Mouse (Mus musculus) limb, embryonic 12.5 days (tissue): ENCODE results near the gene Tbc1d23. TPM values are rescaled to one million over a fixed set of nuclear protein-coding genes. Genes with fewer than 3 reads are reported as not detected.
"Not testable (repeated sequence)": the region's sequence is repeated elsewhere in the genome, so short reads cannot be mapped to it uniquely, and the experiment has no call there.

Experiments used
- ATAC-seq: fragments of 200-750 bp; cut with Nextera tagmentation; 2 replicates; pipeline ENCODE4 v1.8.0; 2017; ENCODE audit warnings: low read depth, moderate TSS enrichment; ENCODE audit not compliant: insufficient number of reproducible peaks, insufficient read depth, low FRiP score, low TSS enrichment
- H3K27ac ChIP-seq: fragments of 300-500 bp; sonication (generic); 2 replicates; pipeline ENCODE4 v1.5.1; 2016; ENCODE audit warnings: mild to moderate bottlenecking, moderate library complexity
- H3K27me3 ChIP-seq: fragments of 300-500 bp; sonication (generic); 2 replicates; pipeline ENCODE4 v1.6.1; 2016; ENCODE audit warnings: mild to moderate bottlenecking, moderate library complexity
- H3K36me3 ChIP-seq: fragments of 300-500 bp; sonication (generic); 2 replicates; pipeline ENCODE4 v1.6.1; 2016; ENCODE audit warnings: mild to moderate bottlenecking, moderate library complexity
- H3K4me1 ChIP-seq: fragments of 300-500 bp; sonication (generic); replicated peaks from 2 replicates; pipeline ENCODE4 v1.6.1; 2016
- H3K4me2 ChIP-seq: fragments of 300-500 bp; sonication (generic); 2 replicates; pipeline ENCODE4 v1.6.1; 2016; ENCODE audit warnings: mild to moderate bottlenecking, moderate library complexity
- H3K4me3 ChIP-seq: fragments of 300-500 bp; sonication (generic); replicated peaks from 2 replicates; pipeline ENCODE4 v1.5.1; 2016; ENCODE audit warnings: mild to moderate bottlenecking
- H3K9ac ChIP-seq: fragments of 300-500 bp; sonication (generic); replicated peaks from 2 replicates; pipeline ENCODE4 v1.6.1; 2016; ENCODE audit warnings: mild to moderate bottlenecking, moderate library complexity
- H3K9me3 ChIP-seq: fragments of 300-500 bp; sonication (generic); 2 replicates; pipeline ENCODE4 v1.6.1; 2016; ENCODE audit warnings: mild to moderate bottlenecking, moderate library complexity
- WGBS: fragments of 180-500 bp; shearing (Covaris S2); methylation state at CpG from one replicate; pipeline ENCODE4 v1.1.7; 2016; 5-methylcytosine and 5-hydroxymethylcytosine counted together
- polyA plus RNA-seq: library from polyadenylated mRNA; unstranded; fragments of >200 nt; fragmentation: Nextera tagmentation; extraction: Ambion mirVana; gene quantifications from 2 replicates; pipeline ENCODE4 v1.2.1, GENCODE M21; 2016

Gene Tbc1d23
- polyA plus RNA-seq, 1 experiment from 2014 or later: 32.1 TPM

GRCm38 (mm10) chr16:57250991-57251390, 19.7 kb upstream of the Tbc1d23 start:
- Histone ChIP-seq H3K9ac (no peak overlapping the region), H3K36me3 (no peaks in the 10 kb centered on the region), H3K4me1 (no peaks in the 10 kb centered on the region), H3K4me2 (no peak overlapping the region), H3K27me3 (no peaks in the 10 kb centered on the region), H3K4me3 (no peak overlapping the region), H3K9me3 (0 out of 2 replicates have a peak, but pooled peaks cover 5% of the 10 kb centered on the region), H3K27ac (no peak overlapping the region)
- 86% methylated on average over 4 of the region's 4 CpGs for WGBS
- ATAC-seq: no peak

- Histone ChIP-seq H3K27ac (no peak overlapping the region), H3K9ac (no peak overlapping the region), H3K4me2 (no peak overlapping the region), H3K36me3 (no peaks in the 10 kb centered on the region), H3K27me3 (no peaks in the 10 kb centered on the region), H3K9me3 (0 out of 2 replicates have a peak, but pooled peaks cover 5% of the 10 kb centered on the region), H3K4me1 (0 out of 2 replicates have a peak, but pooled peaks cover 3% of the 10 kb centered on the region), H3K4me3 (no peak overlapping the region)
- no peak for ATAC-seq
- WGBS: 88% methylated on average over 4 of the region's 4 CpGs
Measured at GRCm38 (mm10) chr16:57247464-57247863, 16.2 kb upstream of the Tbc1d23 start.

- Histone ChIP-seq H3K36me3 (no peaks in the 10 kb centered on the region), H3K9me3 (0 out of 2 replicates have a peak, but pooled peaks cover 5% of the 10 kb centered on the region), H3K4me3 (no peak overlapping the region), H3K27ac (no peak overlapping the region), H3K27me3 (no peaks in the 10 kb centered on the region), H3K4me1 (0 out of 2 replicates have a peak, but pooled peaks cover 3% of the 10 kb centered on the region), H3K9ac (no peak overlapping the region), H3K4me2 (no peak overlapping the region)
- no peak for ATAC-seq
- WGBS: 85% methylated on average over 3 of the region's 3 CpGs
Measured at GRCm38 (mm10) chr16:57246596-57246995, 15.3 kb upstream of the Tbc1d23 start.

- no peaks in the 10 kb centered on the region for H3K36me3 ChIP-seq
- H3K4me1 ChIP-seq: 0 out of 2 replicates have a peak, but pooled peaks cover 3% of the 10 kb centered on the region
- no peak overlapping the region for H3K4me2 ChIP-seq
- H3K4me3 ChIP-seq: no peak overlapping the region
- H3K27ac ChIP-seq: 0 out of 2 replicates have a peak overlapping the region, but pooled peaks have one; percentile 18
- ATAC-seq: peak; percentile 49; the same call in 1 of the 2 replicates
- no peak overlapping the region for H3K9ac ChIP-seq
- no peaks in the 10 kb centered on the region for H3K27me3 ChIP-seq
- 6% methylated on average over 6 of the region's 6 CpGs for WGBS
- H3K9me3 ChIP-seq: no peaks in the 10 kb centered on the region
Measured at GRCm38 (mm10) chr16:57243858-57244248, 12.5 kb upstream of the Tbc1d23 start.

GRCm38 (mm10) chr16:57243205-57243857, 12.0 kb upstream of the Tbc1d23 start:
- Histone ChIP-seq H3K9me3 (no peaks in the 10 kb centered on the region), H3K36me3 (no peaks in the 10 kb centered on the region), H3K27me3 (no peaks in the 10 kb centered on the region), H3K27ac (0 out of 2 replicates have a peak overlapping the region, but pooled peaks have one; percentile 18), H3K4me3 (no peak overlapping the region), H3K4me1 (0 out of 2 replicates have a peak, but pooled peaks cover 3% of the 10 kb centered on the region), H3K9ac (no peak overlapping the region), H3K4me2 (no peak overlapping the region)
- WGBS: 23% methylated on average over 10 of the region's 10 CpGs
- ATAC-seq: peak; percentile 59

GRCm38 (mm10) chr16:57242857-57243204, 11.5 kb upstream of the Tbc1d23 start:
- H3K36me3 ChIP-seq: no peaks in the 10 kb centered on the region
- 0 out of 2 replicates have a peak, but pooled peaks cover 3% of the 10 kb centered on the region for H3K4me1 ChIP-seq
- H3K27me3 ChIP-seq: no peaks in the 10 kb centered on the region
- H3K27ac ChIP-seq: no peak overlapping the region
- WGBS: 80% methylated on average over 5 of the region's 5 CpGs
- ATAC-seq: no peak
- H3K9ac ChIP-seq: no peak overlapping the region
- H3K9me3 ChIP-seq: no peaks in the 10 kb centered on the region
- H3K4me2 ChIP-seq: no peak overlapping the region
- no peak overlapping the region for H3K4me3 ChIP-seq

- Histone ChIP-seq H3K36me3 (no peaks in the 10 kb centered on the region), H3K9ac (no peak overlapping the region), H3K27me3 (no peaks in the 10 kb centered on the region), H3K9me3 (no peaks in the 10 kb centered on the region), H3K4me2 (no peak overlapping the region), H3K27ac (no peak overlapping the region), H3K4me3 (no peak overlapping the region), H3K4me1 (no peaks in the 10 kb centered on the region)
- 57% methylated on average over 7 of the region's 7 CpGs for WGBS
- no peak for ATAC-seq
Measured at GRCm38 (mm10) chr16:57235871-57236510, 4.7 kb upstream of the Tbc1d23 start.

- not testable (repeated sequence) for H3K4me1 ChIP-seq, H3K9ac ChIP-seq, H3K27me3 ChIP-seq, H3K36me3 ChIP-seq, H3K27ac ChIP-seq, ATAC-seq, H3K9me3 ChIP-seq
- Histone ChIP-seq H3K4me2 (peak overlapping the region; percentile 68), H3K4me3 (peak overlapping the region; percentile 91)
- WGBS: 80% methylated on average over 5 of the region's 5 CpGs
Measured at GRCm38 (mm10) chr16:57231937-57232310, 620 bp upstream of the Tbc1d23 start.

- Histone ChIP-seq H3K27me3 (no peaks in the 10 kb centered on the region), H3K4me1 (peaks cover 8% of the 10 kb centered on the region), H3K9ac (no peak overlapping the region), H3K4me2 (no peak overlapping the region), H3K9me3 (no peaks in the 10 kb centered on the region), H3K4me3 (no peak overlapping the region), H3K27ac (no peak overlapping the region), H3K36me3 (no peaks in the 10 kb centered on the region)
- no peak for ATAC-seq
- 91% methylated on average over 5 of the region's 5 CpGs for WGBS
Measured at GRCm38 (mm10) chr16:57226444-57226843, 4.9 kb downstream of the Tbc1d23 start.

- Histone ChIP-seq H3K9me3 (no peaks in the 10 kb centered on the region), H3K4me3 (no peak overlapping the region), H3K36me3 (peaks cover 28% of the 10 kb centered on the region), H3K27me3 (no peaks in the 10 kb centered on the region), H3K4me1 (no peaks in the 10 kb centered on the region), H3K4me2 (no peak overlapping the region), H3K9ac (no peak overlapping the region), H3K27ac (no peak overlapping the region)
- WGBS: 96% methylated on average over 6 of the region's 6 CpGs
- ATAC-seq: no peak
Measured at GRCm38 (mm10) chr16:57220361-57220760, 10.9 kb downstream of the Tbc1d23 start.

GRCm38 (mm10) chr16:57215957-57216356, 15.3 kb downstream of the Tbc1d23 start:
- Histone ChIP-seq H3K4me1 (no peaks in the 10 kb centered on the region), H3K4me2 (no peak overlapping the region), H3K9me3 (no peaks in the 10 kb centered on the region), H3K4me3 (no peak overlapping the region), H3K27ac (no peak overlapping the region), H3K36me3 (peaks cover 47% of the 10 kb centered on the region), H3K9ac (no peak overlapping the region), H3K27me3 (no peaks in the 10 kb centered on the region)
- ATAC-seq: no peak
